Mouse (Mus musculus) midbrain, embryonic 16.5 days (tissue): ENCODE measurements at regions not wholly inside any gene's neighbourhood (a gene's known extent, or its start where the extent isn't known, plus 50 kb on each side); places are given as distances from the start of the nearest gene placed in this dataset. TPM values are rescaled to one million over a fixed set of nuclear protein-coding genes. Genes with fewer than 3 reads are reported as not detected.

Source experiments
- ATAC-seq: fragments of 200-750 bp; cut with Nextera tagmentation; 2 replicates; pipeline ENCODE4 v1.8.0; 2017; ENCODE audit warnings: moderate TSS enrichment
- H3K27ac ChIP-seq: fragments of 300-500 bp; sonication (generic); 2 replicates; pipeline ENCODE4 v1.5.1; 2014; ENCODE audit warnings: mild to moderate bottlenecking, low read length, mixed read lengths
- H3K27me3 ChIP-seq: fragments of 300-500 bp; sonication (generic); 2 replicates; pipeline ENCODE4 v1.6.1; 2014; ENCODE audit warnings: low read depth, low read length, mixed read lengths; ENCODE audit not compliant: control insufficient read depth, insufficient read depth
- H3K36me3 ChIP-seq: fragments of 300-500 bp; sonication (generic); 2 replicates; pipeline ENCODE4 v1.6.1; 2014; ENCODE audit warnings: mild to moderate bottlenecking, low read length, moderate library complexity, mixed read lengths; ENCODE audit not compliant: control insufficient read depth, insufficient read depth
- H3K4me1 ChIP-seq: fragments of 300-500 bp; sonication (generic); 2 replicates; pipeline ENCODE4 v1.6.1; 2014; ENCODE audit warnings: mild to moderate bottlenecking, low read length, mixed read lengths; ENCODE audit not compliant: control insufficient read depth, insufficient read depth
- H3K4me2 ChIP-seq: fragments of 300-500 bp; sonication (generic); 2 replicates; pipeline ENCODE4 v1.6.1; 2014; ENCODE audit warnings: mild to moderate bottlenecking, low read length, mixed read lengths
- H3K4me3 ChIP-seq: fragments of 300-500 bp; sonication (generic); 2 replicates; pipeline ENCODE4 v1.5.1; 2014; ENCODE audit warnings: low read depth, mild to moderate bottlenecking, low read length, moderate library complexity, mixed read lengths
- H3K9ac ChIP-seq: fragments of 300-500 bp; sonication (generic); 2 replicates; pipeline ENCODE4 v1.6.1; 2014; ENCODE audit warnings: low read depth, low read length, mixed read lengths
- H3K9me3 ChIP-seq: fragments of 300-500 bp; sonication (generic); replicated peaks from 2 replicates; pipeline ENCODE4 v1.6.1; 2014; ENCODE audit warnings: mild to moderate bottlenecking, low read length, mixed read lengths; ENCODE audit not compliant: control insufficient read depth, poor library complexity, severe bottlenecking
- WGBS: fragments of 180-500 bp; shearing (Covaris S2); extraction: QIAGEN DNeasy Blood & Tissue Kit; methylation state at CpG from one replicate; pipeline ENCODE4 v1.1.7; 2014; 5-methylcytosine and 5-hydroxymethylcytosine counted together
- microRNA counts: library from miRNA; unstranded; fragments of <30 nt; microRNA quantifications from one replicate; lab custom pipeline; 2016
- microRNA-seq: library from miRNA; unstranded; fragments of <30 nt; microRNA quantifications from one replicate; pipeline ENCODE4, GENCODE M21; 2017

GRCm38 (mm10) chr2:139422678-139423077 lies 71.0 kb upstream of the Sptlc3 start:
- Histone ChIP-seq H3K9ac (no peak overlapping the region), H3K4me1 (no peaks in the 10 kb centered on the region), H3K4me3 (no peak overlapping the region), H3K9me3 (no peaks in the 10 kb centered on the region), H3K27me3 (no peaks in the 10 kb centered on the region), H3K4me2 (no peak overlapping the region), H3K27ac (no peak overlapping the region), H3K36me3 (no peaks in the 10 kb centered on the region)
- 92% methylated on average over 3 of the region's 3 CpGs for WGBS
- ATAC-seq, result no peak

GRCm38 (mm10) chr2:139423413-139423812 lies 70.3 kb upstream of the Sptlc3 start:
- no peak overlapping the region for H3K4me2 ChIP-seq
- no peaks in the 10 kb centered on the region for H3K36me3 ChIP-seq
- H3K27me3 ChIP-seq, result no peaks in the 10 kb centered on the region
- H3K4me3 ChIP-seq, result no peak overlapping the region
- no peak overlapping the region for H3K9ac ChIP-seq
- H3K9me3 ChIP-seq, result no peaks in the 10 kb centered on the region
- 77% methylated on average over 2 of the region's 2 CpGs for WGBS
- no peak for ATAC-seq
- H3K27ac ChIP-seq, result no peak overlapping the region
- no peaks in the 10 kb centered on the region for H3K4me1 ChIP-seq

MicroRNAs in the stretch of these regions (microRNA counts, 519-probe panel; counts per million panel counts)
- microRNA mmu-miR-1952 (lab: Ali Mortazavi, UCI), result 1,243 counts per million, percentile 24 among the panel's probes with 10 or more counts

Small RNA genes lying in the stretch of these regions (microRNA-seq; reads per million reads assigned to microRNA genes)
- gene Mir1952, result not detected
